Mouse (Mus musculus): ENCODE results near the gene Hes6. TPM values are rescaled to one million over a fixed set of nuclear protein-coding genes. Genes with fewer than 3 reads are reported as not detected.

Gene Hes6
- polyA plus RNA-seq, 1 experiment from 2014 or later, result 56.4 TPM

- H3K9me3 ChIP-seq (ENCODE audit: low read depth, low read length), result no peaks in the 10 kb centered on the region
- no peaks in the 10 kb centered on the region for H3K36me3 ChIP-seq (ENCODE audit: insufficient read depth)
- no peaks in the 10 kb centered on the region for H3K27me3 ChIP-seq (ENCODE audit: insufficient read depth, low read length)
- no peak for TF ChIP-seq CTCF (IDR thresholded peaks at IDR 0.05; ENCODE audit: low read depth)
- peaks cover 38% of the 10 kb centered on the region for H3K4me1 ChIP-seq (ENCODE audit: insufficient read depth)
- ATAC-seq (ENCODE audit: insufficient read depth) (no peak), DNase-seq (no peak)
- peak overlapping the region; percentile 97 for H3K27ac ChIP-seq (ENCODE audit: low read depth)
- 48% methylated on average over 5 of the region's 5 CpGs for WGBS
- peak overlapping the region; percentile 70; the same call in 1 of the 2 replicates for H3K4me3 ChIP-seq (ENCODE audit: low read depth, low read length)
- H3K9ac ChIP-seq, result 0 out of 2 replicates have a peak overlapping the region, but pooled peaks have one; percentile 32
- H3K4me2 ChIP-seq, result peak overlapping the region; percentile 89
Observed at GRCm38 (mm10) chr1:91457698-91458097, 43.9 kb upstream of the Hes6 start.

GRCm38 (mm10) chr1:91457116-91457515 lies 43.3 kb upstream of the Hes6 start:
- TF ChIP-seq CTCF (IDR thresholded peaks at IDR 0.05; ENCODE audit: low read depth), result no peak
- H3K36me3 ChIP-seq (ENCODE audit: insufficient read depth), result no peaks in the 10 kb centered on the region
- no peak overlapping the region for H3K9ac ChIP-seq
- H3K27ac ChIP-seq (ENCODE audit: low read depth), result peak overlapping the region; percentile 97
- 71% methylated on average over 4 of the region's 4 CpGs for WGBS
- peak overlapping the region; percentile 89 for H3K4me2 ChIP-seq
- H3K27me3 ChIP-seq (ENCODE audit: insufficient read depth, low read length), result no peaks in the 10 kb centered on the region
- peaks cover 38% of the 10 kb centered on the region for H3K4me1 ChIP-seq (ENCODE audit: insufficient read depth)
- ATAC-seq (ENCODE audit: insufficient read depth), result no peak
- no peak overlapping the region for H3K4me3 ChIP-seq (ENCODE audit: low read depth, low read length)
- H3K9me3 ChIP-seq (ENCODE audit: low read depth, low read length), result no peaks in the 10 kb centered on the region
- no peak for DNase-seq

- peak overlapping the region; percentile 89 for H3K4me2 ChIP-seq
- no peak for TF ChIP-seq CTCF (IDR thresholded peaks at IDR 0.05; ENCODE audit: low read depth)
- peaks cover 38% of the 10 kb centered on the region for H3K4me1 ChIP-seq (ENCODE audit: insufficient read depth)
- no peaks in the 10 kb centered on the region for H3K36me3 ChIP-seq (ENCODE audit: insufficient read depth)
- WGBS, result 9% methylated on average over 11 of the region's 11 CpGs
- DNase-seq (peak; percentile 83), ATAC-seq (ENCODE audit: insufficient read depth) (peak; percentile 9)
- H3K27me3 ChIP-seq (ENCODE audit: insufficient read depth, low read length), result no peaks in the 10 kb centered on the region
- H3K27ac ChIP-seq (ENCODE audit: low read depth), result peak overlapping the region; percentile 97
- peak overlapping the region; percentile 42 for H3K9ac ChIP-seq
- peak overlapping the region; percentile 19; the same call in 1 of the 2 replicates for H3K4me3 ChIP-seq (ENCODE audit: low read depth, low read length)
- H3K9me3 ChIP-seq (ENCODE audit: low read depth, low read length), result no peaks in the 10 kb centered on the region
Observed at GRCm38 (mm10) chr1:91456301-91456801, 42.5 kb upstream of the Hes6 start.

GRCm38 (mm10) chr1:91455661-91456161 lies 41.9 kb upstream of the Hes6 start:
- no peak for TF ChIP-seq CTCF (IDR thresholded peaks at IDR 0.05; ENCODE audit: low read depth)
- H3K9me3 ChIP-seq (ENCODE audit: low read depth, low read length), result no peaks in the 10 kb centered on the region
- H3K4me3 ChIP-seq (ENCODE audit: low read depth, low read length), result peak overlapping the region; percentile 19; the same call in 1 of the 2 replicates
- peak overlapping the region; percentile 97 for H3K27ac ChIP-seq (ENCODE audit: low read depth)
- ATAC-seq (ENCODE audit: insufficient read depth) (no peak), DNase-seq (peak; percentile 55)
- H3K27me3 ChIP-seq (ENCODE audit: insufficient read depth, low read length), result no peaks in the 10 kb centered on the region
- 28% methylated on average over 7 of the region's 7 CpGs for WGBS
- H3K4me1 ChIP-seq (ENCODE audit: insufficient read depth), result peaks cover 42% of the 10 kb centered on the region
- H3K4me2 ChIP-seq, result peak overlapping the region; percentile 89
- no peaks in the 10 kb centered on the region for H3K36me3 ChIP-seq (ENCODE audit: insufficient read depth)
- H3K9ac ChIP-seq, result peak overlapping the region; percentile 42

GRCm38 (mm10) chr1:91454927-91455326 lies 41.1 kb upstream of the Hes6 start:
- Histone ChIP-seq H3K4me2 (0 out of 2 replicates have a peak overlapping the region, but pooled peaks have one; percentile 89), H3K36me3 (ENCODE audit: insufficient read depth) (peaks cover 5% of the 10 kb centered on the region; the same call in 1 of the 2 replicates), H3K27ac (ENCODE audit: low read depth) (peak overlapping the region; percentile 97; the same call in 1 of the 2 replicates), H3K27me3 (ENCODE audit: insufficient read depth, low read length) (no peaks in the 10 kb centered on the region), H3K4me3 (ENCODE audit: low read depth, low read length) (no peak overlapping the region), H3K9me3 (ENCODE audit: low read depth, low read length) (no peaks in the 10 kb centered on the region), H3K9ac (no peak overlapping the region), H3K4me1 (ENCODE audit: insufficient read depth) (peaks cover 36% of the 10 kb centered on the region)
- TF ChIP-seq CTCF (IDR thresholded peaks at IDR 0.05; ENCODE audit: low read depth), result no peak
- DNase-seq (no peak), ATAC-seq (ENCODE audit: insufficient read depth) (no peak)
- WGBS, result 81% methylated on average over 3 of the region's 3 CpGs

- WGBS, result 67% methylated on average over 3 of the region's 3 CpGs
- Histone ChIP-seq H3K9me3 (ENCODE audit: low read depth, low read length) (no peaks in the 10 kb centered on the region), H3K27me3 (ENCODE audit: insufficient read depth, low read length) (no peaks in the 10 kb centered on the region), H3K9ac (no peak overlapping the region), H3K4me1 (ENCODE audit: insufficient read depth) (peaks cover 33% of the 10 kb centered on the region), H3K36me3 (ENCODE audit: insufficient read depth) (peaks cover 5% of the 10 kb centered on the region; the same call in 1 of the 2 replicates), H3K4me3 (ENCODE audit: low read depth, low read length) (no peak overlapping the region), H3K27ac (ENCODE audit: low read depth) (0 out of 2 replicates have a peak overlapping the region, but pooled peaks have one; percentile 48), H3K4me2 (no peak overlapping the region)
- no peak for DNase-seq
- ATAC-seq (ENCODE audit: insufficient read depth), result no peak
- no peak for TF ChIP-seq CTCF (IDR thresholded peaks at IDR 0.05; ENCODE audit: low read depth)
Observed at GRCm38 (mm10) chr1:91454366-91454765, 40.5 kb upstream of the Hes6 start.

GRCm38 (mm10) chr1:91453932-91454331 lies 40.1 kb upstream of the Hes6 start:
- Histone ChIP-seq H3K4me1 (ENCODE audit: insufficient read depth) (peaks cover 33% of the 10 kb centered on the region), H3K4me2 (no peak overlapping the region), H3K27me3 (ENCODE audit: insufficient read depth, low read length) (no peaks in the 10 kb centered on the region), H3K27ac (ENCODE audit: low read depth) (0 out of 2 replicates have a peak overlapping the region, but pooled peaks have one; percentile 40), H3K36me3 (ENCODE audit: insufficient read depth) (peaks cover 5% of the 10 kb centered on the region; the same call in 1 of the 2 replicates), H3K9ac (no peak overlapping the region), H3K4me3 (ENCODE audit: low read depth, low read length) (no peak overlapping the region), H3K9me3 (ENCODE audit: low read depth, low read length) (no peaks in the 10 kb centered on the region)
- TF ChIP-seq CTCF (IDR thresholded peaks at IDR 0.05; ENCODE audit: low read depth), result no peak
- ATAC-seq (ENCODE audit: insufficient read depth) (no peak), DNase-seq (no peak)
- WGBS, result 66% methylated on average over 9 of the region's 9 CpGs
